ENCODE assay signal across 16 mouse cellular contexts in the genomic region with DNA sequence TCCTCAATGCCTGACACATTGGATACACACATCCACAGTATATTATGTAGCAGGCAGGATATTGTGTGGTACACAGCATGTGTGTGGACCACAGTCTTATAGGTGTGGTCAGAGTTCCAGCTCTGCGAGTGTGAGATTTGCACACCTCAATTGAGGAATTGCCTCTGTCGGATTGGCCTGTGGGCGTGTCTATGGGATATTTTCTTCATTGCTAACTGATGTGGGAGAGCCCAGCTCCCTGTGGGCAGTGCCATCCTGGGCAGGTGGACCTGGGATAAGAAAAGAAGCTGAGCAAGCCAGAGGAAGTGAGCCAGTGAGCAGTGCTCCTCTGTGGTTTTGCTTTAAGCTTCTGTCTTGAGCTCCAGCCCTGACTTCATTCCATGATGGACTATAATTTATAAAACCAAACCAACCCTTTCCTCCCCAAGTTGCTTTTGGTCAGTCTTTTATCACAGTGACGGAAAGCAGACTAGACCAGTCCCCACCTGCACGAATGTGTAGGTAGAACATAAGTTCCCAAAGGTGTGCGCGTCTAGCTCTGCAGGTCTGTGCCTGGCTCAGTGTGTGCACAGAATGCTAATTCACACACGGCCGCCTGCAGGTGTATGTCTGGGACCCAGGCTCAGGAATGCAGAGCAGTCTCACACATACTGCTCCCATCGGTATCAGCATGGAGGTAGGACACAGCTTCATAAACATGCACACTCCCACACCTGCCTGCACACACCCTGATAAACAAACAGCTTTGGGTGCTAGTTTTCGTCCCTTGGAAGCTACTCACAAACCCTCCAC. TPM values are rescaled to one million over a fixed set of nuclear protein-coding genes. Genes with fewer than 3 reads are reported as not detected.
A peak's percentile ranks its signal among the peaks of the same experiment; 100 is the strongest.
DNase-seq lines count a peak whose midpoint lies in the region; ATAC-seq and TF ChIP-seq lines count a peak whose summit lies in the region.
"Had no signal": no experiment of that assay in that cellular context is flagged by ENCODE, and none has a peak within 500 bp of the region (broad histone marks: within the 10 kb centered on the region; RNA-seq: fewer than 3 reads in every experiment).

No protein-coding gene starts in this region.

- H3K36me3 ChIP-seq in intestine, embryonic 15.5 days, result peaks cover 23% of the 10 kb centered on the region
- peaks cover 13% of the 10 kb centered on the region for H3K36me3 ChIP-seq in intestine, embryonic 16.5 days (ENCODE audit: control insufficient read depth, insufficient read depth, low read length)
- H3K36me3 ChIP-seq in midbrain, embryonic 13.5 days, result peaks cover 32% of the 10 kb centered on the region
- H3K36me3 ChIP-seq in midbrain, embryonic 10.5 days, result peaks cover 33% of the 10 kb centered on the region
- H3K36me3 ChIP-seq in liver, embryonic 12.5 days, result peaks cover 33% of the 10 kb centered on the region
- peaks cover 32% of the 10 kb centered on the region for H3K36me3 ChIP-seq in neural tube, embryonic 15.5 days

- H3K9me3 ChIP-seq in intestine, embryonic 15.5 days, result no peaks in the 10 kb centered on the region
- no peaks in the 10 kb centered on the region for H3K9me3 ChIP-seq in intestine, embryonic 16.5 days (ENCODE audit: control insufficient read depth, low read length)
- no peaks in the 10 kb centered on the region for H3K9me3 ChIP-seq in midbrain, embryonic 13.5 days
- no peaks in the 10 kb centered on the region for H3K9me3 ChIP-seq in midbrain, embryonic 10.5 days (replicated peaks)
- H3K9me3 ChIP-seq in liver, embryonic 12.5 days (replicated peaks), result no peaks in the 10 kb centered on the region
- H3K9me3 ChIP-seq in neural tube, embryonic 15.5 days (replicated peaks), result no peaks in the 10 kb centered on the region
- H3K9me3 ChIP-seq: forebrain, embryonic 10.5 days; heart, embryonic 15.5 days; hindbrain, embryonic 15.5 days; neural tube, embryonic 12.5 days had no signal

- no peaks in the 10 kb centered on the region for H3K27me3 ChIP-seq in intestine, embryonic 15.5 days (replicated peaks)
- no peaks in the 10 kb centered on the region for H3K27me3 ChIP-seq in intestine, embryonic 16.5 days (replicated peaks; ENCODE audit: control insufficient read depth, insufficient read depth, low read length)
- no peaks in the 10 kb centered on the region for H3K27me3 ChIP-seq in midbrain, embryonic 13.5 days
- 0 out of 2 replicates have a peak, but pooled peaks cover 8% of the 10 kb centered on the region for H3K27me3 ChIP-seq in midbrain, embryonic 10.5 days (ENCODE audit: low read depth, poor library complexity, severe bottlenecking)
- no peaks in the 10 kb centered on the region for H3K27me3 ChIP-seq in liver, embryonic 12.5 days (replicated peaks)
- no peaks in the 10 kb centered on the region for H3K27me3 ChIP-seq in neural tube, embryonic 15.5 days (replicated peaks)
- H3K27me3 ChIP-seq: heart, embryonic 15.5 days; hindbrain, embryonic 15.5 days; neural tube, embryonic 12.5 days had no signal

- H3K27ac ChIP-seq in intestine, embryonic 15.5 days, result 0 out of 2 replicates have a peak overlapping the region, but pooled peaks have one; percentile 9
- no peak overlapping the region for H3K27ac ChIP-seq in intestine, embryonic 16.5 days (ENCODE audit: low read length)
- H3K27ac ChIP-seq in midbrain, embryonic 13.5 days, result no peak overlapping the region
- H3K27ac ChIP-seq in midbrain, embryonic 10.5 days (replicated peaks), result no peak overlapping the region
- peak overlapping the region; percentile 73 for H3K27ac ChIP-seq in bone marrow, adult 2 months (ENCODE audit: control insufficient read depth, insufficient read depth, low read depth, low read length, poor library complexity)
- peak overlapping the region; percentile 12 for H3K27ac ChIP-seq in liver, embryonic 12.5 days
- no peak overlapping the region for H3K27ac ChIP-seq in neural tube, embryonic 15.5 days (replicated peaks)
- H3K27ac ChIP-seq: forebrain, embryonic 10.5 days; heart, embryonic 15.5 days; hindbrain, embryonic 15.5 days; neural tube, embryonic 12.5 days had no signal

- DNase-seq in midbrain, embryonic 10.5 days (ENCODE audit: low spot score), result no peak
- DNase-seq: cerebellum, postnatal 10 days; gastrocnemius, postnatal 14 days; lung, embryonic 14.5 days had no signal

- no peak overlapping the region for H3K4me3 ChIP-seq in intestine, embryonic 15.5 days (replicated peaks)
- H3K4me3 ChIP-seq in intestine, embryonic 16.5 days (ENCODE audit: low read length), result no peak overlapping the region
- H3K4me3 ChIP-seq in midbrain, embryonic 13.5 days (replicated peaks), result no peak overlapping the region
- no peak overlapping the region for H3K4me3 ChIP-seq in midbrain, embryonic 10.5 days
- H3K4me3 ChIP-seq in bone marrow, adult 2 months (replicated peaks; ENCODE audit: control insufficient read depth, low read depth, low read length), result no peak overlapping the region
- H3K4me3 ChIP-seq in liver, embryonic 12.5 days, result no peak overlapping the region
- H3K4me3 ChIP-seq in neural tube, embryonic 15.5 days (replicated peaks), result no peak overlapping the region
- H3K4me3 ChIP-seq: forebrain, embryonic 10.5 days; heart, embryonic 15.5 days; hindbrain, embryonic 15.5 days; neural tube, embryonic 12.5 days had no signal

- H3K4me2 ChIP-seq in intestine, embryonic 15.5 days (replicated peaks), result no peak overlapping the region
- no peak overlapping the region for H3K4me2 ChIP-seq in intestine, embryonic 16.5 days (ENCODE audit: low read depth, low read length)
- no peak overlapping the region for H3K4me2 ChIP-seq in midbrain, embryonic 13.5 days (replicated peaks)
- H3K4me2 ChIP-seq in liver, embryonic 12.5 days, result peak overlapping the region; percentile 33; the same call in 1 of the 2 replicates
- H3K4me2 ChIP-seq in neural tube, embryonic 15.5 days, result no peak overlapping the region
- H3K4me2 ChIP-seq: hindbrain, embryonic 15.5 days; lung, embryonic 14.5 days; midbrain, embryonic 11.5 days; neural tube, embryonic 12.5 days had no signal

- no peak for TF ChIP-seq POLR2A in bone marrow, adult 2 months (IDR thresholded peaks at IDR 0.05; ENCODE audit: borderline replicate concordance, control insufficient read depth, low read depth, low read length)

- 70% methylated on average over 11 of the region's 11 CpGs for WGBS in intestine, embryonic 15.5 days
- 73% methylated on average over 11 of the region's 11 CpGs for WGBS in intestine, embryonic 16.5 days
- 88% methylated on average over 11 of the region's 11 CpGs for WGBS in midbrain, embryonic 13.5 days
- 91% methylated on average over 11 of the region's 11 CpGs for WGBS in midbrain, embryonic 10.5 days
- 57% methylated on average over 11 of the region's 11 CpGs for WGBS in bone marrow, adult 2 months
- 71% methylated on average over 11 of the region's 11 CpGs for WGBS in liver, embryonic 12.5 days (ENCODE audit: insufficient replicate concordance)
- WGBS in neural tube, embryonic 15.5 days, result 90% methylated on average over 11 of the region's 11 CpGs

- no peak for ATAC-seq in intestine, embryonic 15.5 days
- no peak for ATAC-seq in intestine, embryonic 16.5 days
- no peak for ATAC-seq in midbrain, embryonic 13.5 days
- ATAC-seq in liver, embryonic 12.5 days, result no peak
- ATAC-seq in neural tube, embryonic 15.5 days (ENCODE audit: low FRiP score), result no peak
- no peak for ATAC-seq in granulocyte monocyte progenitor cell, adult 5-6 weeks (replicated peaks; ENCODE audit: poor library complexity, severe bottlenecking)

- no peak for TF ChIP-seq CTCF in bone marrow, adult 2 months (IDR thresholded peaks at IDR 0.05; ENCODE audit: control insufficient read depth, insufficient read depth, low read length)

- H3K4me1 ChIP-seq in intestine, embryonic 15.5 days (replicated peaks), result peaks cover 39% of the 10 kb centered on the region
- H3K4me1 ChIP-seq in intestine, embryonic 16.5 days (ENCODE audit: control insufficient read depth, insufficient read depth, low read length), result peaks cover 41% of the 10 kb centered on the region
- peaks cover 20% of the 10 kb centered on the region for H3K4me1 ChIP-seq in midbrain, embryonic 13.5 days (replicated peaks)
- peaks cover 27% of the 10 kb centered on the region for H3K4me1 ChIP-seq in midbrain, embryonic 10.5 days
- H3K4me1 ChIP-seq in bone marrow, adult 2 months (ENCODE audit: control insufficient read depth, insufficient read depth, low read length), result peaks cover 16% of the 10 kb centered on the region
- H3K4me1 ChIP-seq in liver, embryonic 12.5 days, result peaks cover 61% of the 10 kb centered on the region
- H3K4me1 ChIP-seq in neural tube, embryonic 15.5 days, result peaks cover 36% of the 10 kb centered on the region

- H3K9ac ChIP-seq in intestine, embryonic 15.5 days, result no peak overlapping the region
- no peak overlapping the region for H3K9ac ChIP-seq in intestine, embryonic 16.5 days (ENCODE audit: low read depth, low read length)
- H3K9ac ChIP-seq in midbrain, embryonic 13.5 days (replicated peaks), result 0 out of 2 replicates have a peak overlapping the region, but pooled peaks have one; percentile 19
- no peak overlapping the region for H3K9ac ChIP-seq in liver, embryonic 12.5 days
- no peak overlapping the region for H3K9ac ChIP-seq in neural tube, embryonic 15.5 days (replicated peaks)
- H3K9ac ChIP-seq: heart, embryonic 15.5 days; hindbrain, embryonic 15.5 days; lung, embryonic 14.5 days; neural tube, embryonic 12.5 days had no signal

RNA-seq across cellular contexts. Expression of a gene that starts 4.4 kb away (rescaled TPM):
- 34.4 and 35.2 TPM in 2 replicates for polyA plus RNA-seq in intestine, embryonic 15.5 days (2015; fragmentation: Nextera tagmentation; extraction: Ambion mirVana)
- polyA plus RNA-seq in intestine, embryonic 16.5 days (2015; fragmentation: Nextera tagmentation; extraction: Ambion mirVana), result 19.9 and 29.6 TPM in 2 replicates
- polyA plus RNA-seq in midbrain, embryonic 13.5 days (2015; fragmentation: Nextera tagmentation; extraction: Ambion mirVana), result 22.7 and 23.3 TPM in 2 replicates
- 22.8 and 27.0 TPM in 2 replicates for polyA plus RNA-seq in midbrain, embryonic 10.5 days (2016; fragmentation: Nextera tagmentation; extraction: Ambion mirVana)
- polyA plus RNA-seq in bone marrow, adult 2 months (2011; ENCODE audit: insufficient read depth, insufficient read length, low replicate concordance, missing spikeins), result 44.4 and 94.3 TPM in 2 replicates
- polyA plus RNA-seq in liver, embryonic 12.5 days (2016; fragmentation: Nextera tagmentation; extraction: Ambion mirVana), result 17.5 and 19.5 TPM in 2 replicates
- 24.6 and 25.1 TPM in 2 replicates for polyA plus RNA-seq in neural tube, embryonic 15.5 days (2015; fragmentation: Nextera tagmentation; extraction: Ambion mirVana)
- 40.0 and 66.0 TPM in 2 replicates for total RNA-seq in granulocyte monocyte progenitor cell, adult 5-6 weeks (2014; fragmentation: Nextera tagmentation)
- 54.5 and 65.6 TPM in 2 replicates for total RNA-seq in granulocyte monocyte progenitor cell, adult 5-6 weeks (2017)

RNA-seq across cellular contexts. Expression of a gene that starts 20.4 kb away (rescaled TPM):
- polyA plus RNA-seq in intestine, embryonic 15.5 days (2015; fragmentation: Nextera tagmentation; extraction: Ambion mirVana), result 215 and 226 TPM in 2 replicates
- polyA plus RNA-seq in intestine, embryonic 16.5 days (2015; fragmentation: Nextera tagmentation; extraction: Ambion mirVana), result 204 and 224 TPM in 2 replicates
- 154 and 155 TPM in 2 replicates for polyA plus RNA-seq in midbrain, embryonic 13.5 days (2015; fragmentation: Nextera tagmentation; extraction: Ambion mirVana)
- polyA plus RNA-seq in midbrain, embryonic 10.5 days (2016; fragmentation: Nextera tagmentation; extraction: Ambion mirVana), result 314 and 357 TPM in 2 replicates
- 74.2 and 81.0 TPM in 2 replicates for polyA plus RNA-seq in bone marrow, adult 2 months (2011; ENCODE audit: insufficient read depth, insufficient read length, low replicate concordance, missing spikeins)
- 270 and 299 TPM in 2 replicates for polyA plus RNA-seq in liver, embryonic 12.5 days (2016; fragmentation: Nextera tagmentation; extraction: Ambion mirVana)
- 86.5 and 117 TPM in 2 replicates for polyA plus RNA-seq in neural tube, embryonic 15.5 days (2015; fragmentation: Nextera tagmentation; extraction: Ambion mirVana)
- total RNA-seq in granulocyte monocyte progenitor cell, adult 5-6 weeks (2014; fragmentation: Nextera tagmentation), result 115 and 123 TPM in 2 replicates
- total RNA-seq in granulocyte monocyte progenitor cell, adult 5-6 weeks (2017), result 123 and 124 TPM in 2 replicates

RNA-seq across cellular contexts. Expression of a gene that starts 28.1 kb away (rescaled TPM):
- polyA plus RNA-seq in intestine, embryonic 15.5 days (2015; fragmentation: Nextera tagmentation; extraction: Ambion mirVana), result 1.2 and 1.6 TPM in 2 replicates
- 1.2 and 1.5 TPM in 2 replicates for polyA plus RNA-seq in intestine, embryonic 16.5 days (2015; fragmentation: Nextera tagmentation; extraction: Ambion mirVana)
- 0.75 and 0.81 TPM in 2 replicates for polyA plus RNA-seq in midbrain, embryonic 13.5 days (2015; fragmentation: Nextera tagmentation; extraction: Ambion mirVana)
- 0.29 and 0.38 TPM in 2 replicates for polyA plus RNA-seq in midbrain, embryonic 10.5 days (2016; fragmentation: Nextera tagmentation; extraction: Ambion mirVana)
- polyA plus RNA-seq in bone marrow, adult 2 months (2011; ENCODE audit: insufficient read depth, insufficient read length, low replicate concordance, missing spikeins), result 0.41 and 0.57 TPM in 2 replicates
- 0.25 and 0.41 TPM in 2 replicates for polyA plus RNA-seq in liver, embryonic 12.5 days (2016; fragmentation: Nextera tagmentation; extraction: Ambion mirVana)
- polyA plus RNA-seq in neural tube, embryonic 15.5 days (2015; fragmentation: Nextera tagmentation; extraction: Ambion mirVana), result 0.95 and 1.00 TPM in 2 replicates
- total RNA-seq in granulocyte monocyte progenitor cell, adult 5-6 weeks (2014; fragmentation: Nextera tagmentation), result not detected in 2 replicates
- total RNA-seq in granulocyte monocyte progenitor cell, adult 5-6 weeks (2017), result 0.46 and 0.78 TPM in 2 replicates

RNA-seq across cellular contexts. Expression of a gene that starts 42.1 kb away (rescaled TPM):
- 163 and 166 TPM in 2 replicates for polyA plus RNA-seq in intestine, embryonic 15.5 days (2015; fragmentation: Nextera tagmentation; extraction: Ambion mirVana)
- 153 and 171 TPM in 2 replicates for polyA plus RNA-seq in intestine, embryonic 16.5 days (2015; fragmentation: Nextera tagmentation; extraction: Ambion mirVana)
- polyA plus RNA-seq in midbrain, embryonic 13.5 days (2015; fragmentation: Nextera tagmentation; extraction: Ambion mirVana), result 164 and 172 TPM in 2 replicates
- polyA plus RNA-seq in midbrain, embryonic 10.5 days (2016; fragmentation: Nextera tagmentation; extraction: Ambion mirVana), result 233 and 242 TPM in 2 replicates
- polyA plus RNA-seq in bone marrow, adult 2 months (2011; ENCODE audit: insufficient read depth, insufficient read length, low replicate concordance, missing spikeins), result 14.8 and 17.3 TPM in 2 replicates
- polyA plus RNA-seq in liver, embryonic 12.5 days (2016; fragmentation: Nextera tagmentation; extraction: Ambion mirVana), result 80.0 and 80.4 TPM in 2 replicates
- 116 and 118 TPM in 2 replicates for polyA plus RNA-seq in neural tube, embryonic 15.5 days (2015; fragmentation: Nextera tagmentation; extraction: Ambion mirVana)
- 26.7 and 35.0 TPM in 2 replicates for total RNA-seq in granulocyte monocyte progenitor cell, adult 5-6 weeks (2014; fragmentation: Nextera tagmentation)
- total RNA-seq in granulocyte monocyte progenitor cell, adult 5-6 weeks (2017), result 19.0 and 19.3 TPM in 2 replicates

RNA-seq across cellular contexts. Expression of a gene that starts 46.6 kb away (rescaled TPM):
- 32.3 and 35.4 TPM in 2 replicates for polyA plus RNA-seq in intestine, embryonic 15.5 days (2015; fragmentation: Nextera tagmentation; extraction: Ambion mirVana)
- 39.5 TPM in 2 replicates for polyA plus RNA-seq in intestine, embryonic 16.5 days (2015; fragmentation: Nextera tagmentation; extraction: Ambion mirVana)
- 8.6 and 8.7 TPM in 2 replicates for polyA plus RNA-seq in midbrain, embryonic 13.5 days (2015; fragmentation: Nextera tagmentation; extraction: Ambion mirVana)
- 8.0 and 13.4 TPM in 2 replicates for polyA plus RNA-seq in midbrain, embryonic 10.5 days (2016; fragmentation: Nextera tagmentation; extraction: Ambion mirVana)
- polyA plus RNA-seq in bone marrow, adult 2 months (2011; ENCODE audit: insufficient read depth, insufficient read length, low replicate concordance, missing spikeins), result 25.3 and 79.2 TPM in 2 replicates
- polyA plus RNA-seq in liver, embryonic 12.5 days (2016; fragmentation: Nextera tagmentation; extraction: Ambion mirVana), result 11.5 and 12.5 TPM in 2 replicates
- 12.2 and 15.5 TPM in 2 replicates for polyA plus RNA-seq in neural tube, embryonic 15.5 days (2015; fragmentation: Nextera tagmentation; extraction: Ambion mirVana)
- total RNA-seq in granulocyte monocyte progenitor cell, adult 5-6 weeks (2014; fragmentation: Nextera tagmentation), result 21.4 and 25.7 TPM in 2 replicates
- total RNA-seq in granulocyte monocyte progenitor cell, adult 5-6 weeks (2017), result 21.7 and 27.2 TPM in 2 replicates

Comparison
In these comparisons a context has a peak if more than half of its experiments do, and no peak if none do; other contexts are left out.
1. H3K27ac ChIP-seq: peak in intestine, embryonic 15.5 days (single experiment), bone marrow, adult 2 months (single experiment) and liver, embryonic 12.5 days (single experiment); none in intestine, embryonic 16.5 days (single experiment), midbrain, embryonic 13.5 days (single experiment), midbrain, embryonic 10.5 days (single experiment) and neural tube, embryonic 15.5 days (single experiment).